Mouse (Mus musculus): ENCODE data around the gene Efna3.

DNA sequence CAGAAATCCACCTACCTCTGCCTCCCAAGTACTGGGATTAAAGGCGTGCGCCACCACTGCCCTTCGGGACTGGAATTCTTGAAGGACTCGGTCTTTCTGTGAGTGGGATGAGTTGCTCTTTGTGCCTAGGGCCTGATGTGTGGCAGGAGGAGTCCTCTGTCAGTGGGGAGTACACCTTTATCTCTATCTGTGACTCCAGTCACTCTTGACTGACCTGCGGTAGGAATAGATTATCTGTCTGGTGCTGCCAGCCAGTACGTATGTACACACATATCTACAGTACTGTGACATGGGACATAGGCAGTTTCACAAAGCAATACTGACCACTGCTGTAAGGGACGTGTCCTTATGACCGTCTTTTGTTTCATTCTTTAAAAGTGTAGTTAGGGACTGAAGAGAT is 3.1 kb upstream of the Efna3 start:
- TF ChIP-seq CTCF (IDR thresholded peaks at IDR 0.05; ENCODE audit: low read depth) (no peak), EP300 (IDR thresholded peaks at IDR 0.05; ENCODE audit: low read depth) (no peak)

Measured in heart, postnatal 0 days (tissue).